19 mouse cellular contexts compared by ENCODE assay signal in the genomic region with DNA sequence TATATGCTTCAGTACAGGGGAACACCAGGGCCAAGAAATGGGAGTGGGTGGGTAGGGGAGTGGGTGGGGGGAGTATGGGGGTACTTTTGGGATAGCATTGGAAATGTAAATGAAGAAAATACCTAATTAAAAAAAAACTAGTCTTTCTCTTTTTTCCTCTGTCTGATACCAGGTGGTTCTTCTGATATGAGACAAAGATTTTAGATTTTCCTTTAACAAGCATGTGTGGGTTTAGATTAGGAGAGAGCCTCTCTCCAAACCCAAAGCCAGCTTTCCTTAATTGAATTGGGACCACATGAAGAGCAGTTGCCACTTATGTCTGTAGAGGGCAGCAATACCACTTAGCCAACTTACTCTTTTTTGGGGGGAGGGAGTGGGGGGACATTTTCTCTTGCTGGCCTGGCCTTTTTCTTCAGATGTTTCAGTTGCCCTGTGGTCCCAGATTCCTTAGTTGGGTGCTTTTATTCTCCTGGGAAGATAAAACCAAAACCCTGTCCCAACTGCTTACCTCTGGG. TPM values are rescaled to one million over a fixed set of nuclear protein-coding genes. Genes with fewer than 3 reads are reported as not detected.
DNase-seq lines count a peak whose midpoint lies in the region; TF ChIP-seq lines count a peak whose summit lies in the region.
"Had no signal": no experiment of that assay in that cellular context is flagged by ENCODE, and none has a peak within 500 bp of the region (broad histone marks: within the 10 kb centered on the region; RNA-seq: fewer than 3 reads in every experiment).

No protein-coding gene starts in this region.

- H3K4me3 ChIP-seq in left cerebral cortex, adult 2 months = no peak overlapping the region
- H3K4me3 ChIP-seq: heart, embryonic 10.5 days had no signal

- intact Hi-C loops in left cerebral cortex, adult 2 months (cut with DNase I) = loop anchor here (10.0 kb wide), 1 partner anchor 155 kb away; a partner anchor contains a TSS

- peak; percentile 46 for TF ChIP-seq CTCF in left cerebral cortex, adult 2 months (IDR thresholded peaks at IDR 0.05)
- 0 out of 2 replicates have a peak, but pooled peaks have one; percentile 21 for TF ChIP-seq CTCF in brain, embryonic 14.5 days (IDR thresholded peaks at IDR 0.05; ENCODE audit: borderline replicate concordance, extremely low read depth, insufficient read depth, insufficient read length)

- no peak for TF ChIP-seq POLR2A in brain, embryonic 14.5 days (IDR thresholded peaks at IDR 0.05; ENCODE audit: borderline replicate concordance, extremely low read depth, insufficient read depth, insufficient read length, poor library complexity, severe bottlenecking)

- DNase-seq in embryo, embryonic 10.5 days (ENCODE audit: low spot score) = peak; percentile 15
- no peak for DNase-seq in embryo, embryonic 10 days (ENCODE audit: low spot score)
- no peak for DNase-seq in left cerebral cortex, adult 2 months (ENCODE audit: extremely low spot score in 1 of 2, low spot score in 2 of 2)
- DNase-seq in left cerebral cortex, adult 18-20 months (ENCODE audit: low spot score in 2 of 2) = no peak
- DNase-seq in A20 (ENCODE audit: low read depth, low spot score) = peak; percentile 27
- DNase-seq in brain, embryonic 14.5 days (ENCODE audit: low read depth) = no peak
- DNase-seq in right cerebral cortex, postnatal 25 days = no peak
- no peak for DNase-seq in kidney, adult 8-10 months
- DNase-seq: adrenal gland, adult 8-10 months; heart, postnatal 4 days; lung, adult 2 months; right cerebral cortex, adult 18-20 months; thymus, adult 18-20 months had no signal

- H3K27ac ChIP-seq in left cerebral cortex, adult 2 months = no peak overlapping the region
- H3K27ac ChIP-seq: heart, embryonic 10.5 days had no signal

RNA-seq across cellular contexts. Expression of a gene that starts 1.7 kb away (rescaled TPM):
- not detected for total RNA-seq in left cerebral cortex, adult 2 months (2021)
- not detected for total RNA-seq in left cerebral cortex, adult 18-20 months (2021)
- polyA plus RNA-seq in brain, embryonic 14.5 days (2012; rRNA removed) = not detected in 2 replicates
- total RNA-seq: adrenal gland, adult 8-10 months; gastrocnemius, adult 18-20 months; heart, postnatal 4 days had no signal
- polyA plus RNA-seq: heart, embryonic 10.5 days; kidney, embryonic 16.5 days; limb, embryonic 11.5 days; lung, adult 2 months; midbrain, embryonic 16.5 days; neural tube, embryonic 14.5 days had no signal

RNA-seq across cellular contexts. Expression of a gene that starts 28.7 kb away (rescaled TPM):
- total RNA-seq in left cerebral cortex, adult 2 months (2021) = 10 to 100 TPM; 29.5 to 32.1 TPM
- 10 to 100 TPM; 27.6 to 30.8 TPM for total RNA-seq in left cerebral cortex, adult 18-20 months (2021)
- polyA plus RNA-seq in brain, embryonic 14.5 days (2012; rRNA removed) = 2.8 and 5.1 TPM in 2 replicates

Comparison
In these comparisons a context has a peak if more than half of its experiments do, and no peak if none do; other contexts are left out.
1. DNase-seq: peak in embryo, embryonic 10.5 days (single experiment) and A20 (single experiment); none in embryo, embryonic 10 days (single experiment), left cerebral cortex, adult 2 months (0 of 2), left cerebral cortex, adult 18-20 months (0 of 2), brain, embryonic 14.5 days (single experiment), right cerebral cortex, postnatal 25 days (single experiment) and kidney, adult 8-10 months (0 of 2).